Comparison of ENCODE assay signal across 27 mouse cellular contexts in genomic region chr2:126776416-126776815, GRCm38 (mm10). TPM values are rescaled to one million over a fixed set of nuclear protein-coding genes. Genes with fewer than 3 reads are reported as not detected.
DNase-seq lines count a peak whose midpoint lies in the region; ATAC-seq and TF ChIP-seq lines count a peak whose summit lies in the region.
"Had no signal": no experiment of that assay in that cellular context is flagged by ENCODE, and none has a peak within 500 bp of the region (broad histone marks: within the 10 kb centered on the region; RNA-seq: fewer than 3 reads in every experiment).

No protein-coding gene starts in this region.

- no peak for ATAC-seq in embryonic facial prominence, embryonic 14.5 days (ENCODE audit: low read depth)
- ATAC-seq: activated CD4-positive, CD25-positive, alpha-beta regulatory T cell, adult 4 months; CD4-positive, CD25-positive, alpha-beta regulatory T cell, adult 4 months; forebrain, embryonic 14.5 days; forebrain, embryonic 16.5 days; Patski had no signal

- H3K4me1 ChIP-seq in embryonic facial prominence, embryonic 14.5 days (ENCODE audit: control insufficient read depth, insufficient read depth, low read length): no peaks in the 10 kb centered on the region
- no peaks in the 10 kb centered on the region for H3K4me1 ChIP-seq in embryonic facial prominence, embryonic 10.5 days
- H3K4me1 ChIP-seq: embryonic facial prominence, embryonic 13.5 days; forebrain, embryonic 10.5 days; forebrain, embryonic 12.5 days had no signal

- no peaks in the 10 kb centered on the region for H3K27me3 ChIP-seq in embryonic facial prominence, embryonic 14.5 days (replicated peaks; ENCODE audit: control insufficient read depth, insufficient read depth, low read length)
- H3K27me3 ChIP-seq in embryonic facial prominence, embryonic 10.5 days (replicated peaks; ENCODE audit: low read depth, poor library complexity, severe bottlenecking): no peaks in the 10 kb centered on the region
- H3K27me3 ChIP-seq: CH12.LX; embryonic facial prominence, embryonic 13.5 days; forebrain, embryonic 12.5 days; Patski had no signal

- intact Hi-C loops in left cerebral cortex, postnatal 14 days (cut with DNase I): no loop called here

- H3K9ac ChIP-seq in embryonic facial prominence, embryonic 14.5 days (ENCODE audit: low read depth, low read length): no peak overlapping the region
- H3K9ac ChIP-seq: embryonic facial prominence, embryonic 13.5 days; forebrain, embryonic 12.5 days had no signal

- peak; percentile 8 for DNase-seq in embryonic facial prominence, embryonic 14.5 days (ENCODE audit: low spot score)
- no peak for DNase-seq in embryonic facial prominence, embryonic 10.5 days (ENCODE audit: low spot score)
- DNase-seq in layer of hippocampus, adult 2 months (ENCODE audit: low spot score in 2 of 2): no peak
- DNase-seq in layer of hippocampus, adult 9-10 months (ENCODE audit: low spot score): no peak
- peak; percentile 10 for DNase-seq in lung, postnatal 36 days
- no peak for DNase-seq in lung, postnatal 10 days
- no peak for DNase-seq in left cerebral cortex, postnatal 14 days (ENCODE audit: low spot score in 2 of 2)
- DNase-seq: adrenal gland, adult 8-10 months; adrenal gland, postnatal 25 days; B cell, adult 2 months; cerebellum, adult 11-12 months; cerebellum, adult 2 months; cerebellum, adult 9-10 months; cerebellum, postnatal 10 days; cerebellum, postnatal 25 days had no signal

- no peak overlapping the region for H3K27ac ChIP-seq in embryonic facial prominence, embryonic 14.5 days (replicated peaks; ENCODE audit: low read depth, low read length)
- no peak overlapping the region for H3K27ac ChIP-seq in embryonic facial prominence, embryonic 10.5 days (replicated peaks)
- peak overlapping the region; percentile 83 for H3K27ac ChIP-seq in layer of hippocampus, adult 2 months
- H3K27ac ChIP-seq: embryonic facial prominence, embryonic 13.5 days; forebrain, embryonic 10.5 days; forebrain, embryonic 12.5 days had no signal

- no peaks in the 10 kb centered on the region for H3K9me3 ChIP-seq in embryonic facial prominence, embryonic 14.5 days (ENCODE audit: control insufficient read depth, low read length)
- no peaks in the 10 kb centered on the region for H3K9me3 ChIP-seq in embryonic facial prominence, embryonic 10.5 days
- H3K9me3 ChIP-seq: embryonic facial prominence, embryonic 13.5 days; forebrain, embryonic 10.5 days; forebrain, embryonic 12.5 days; G1E had no signal

- H3K4me2 ChIP-seq in embryonic facial prominence, embryonic 14.5 days (ENCODE audit: low read depth, low read length): no peak overlapping the region
- H3K4me2 ChIP-seq: embryonic facial prominence, embryonic 13.5 days; forebrain, embryonic 12.5 days had no signal

- no peaks in the 10 kb centered on the region for H3K36me3 ChIP-seq in embryonic facial prominence, embryonic 14.5 days (ENCODE audit: control insufficient read depth, insufficient read depth, low read length)
- no peaks in the 10 kb centered on the region for H3K36me3 ChIP-seq in embryonic facial prominence, embryonic 10.5 days (replicated peaks)
- H3K36me3 ChIP-seq: embryonic facial prominence, embryonic 13.5 days; forebrain, embryonic 10.5 days; forebrain, embryonic 12.5 days; G1E had no signal

- 49% methylated on average over 1 of the region's 1 CpGs for WGBS in embryonic facial prominence, embryonic 14.5 days
- 63% methylated on average over 1 of the region's 1 CpGs for WGBS in embryonic facial prominence, embryonic 10.5 days

- TF ChIP-seq CTCF in layer of hippocampus, adult 2 months (conservative IDR thresholded peaks at IDR 0.05): no peak

- no peak overlapping the region for H3K4me3 ChIP-seq in embryonic facial prominence, embryonic 14.5 days (ENCODE audit: low read depth, low read length)
- H3K4me3 ChIP-seq in embryonic facial prominence, embryonic 10.5 days: no peak overlapping the region
- H3K4me3 ChIP-seq in layer of hippocampus, adult 2 months: no peak overlapping the region
- H3K4me3 ChIP-seq: embryonic facial prominence, embryonic 13.5 days; forebrain, embryonic 10.5 days; forebrain, embryonic 12.5 days had no signal

RNA-seq across cellular contexts. Expression of gene Usp50, which starts 6.9 kb away (rescaled TPM):
- 1.7 and 2.6 TPM in 2 replicates for polyA plus RNA-seq in embryonic facial prominence, embryonic 14.5 days (2014; fragmentation: Nextera tagmentation; extraction: Ambion mirVana)
- 2.8 and 3.2 TPM in 2 replicates for polyA plus RNA-seq in embryonic facial prominence, embryonic 10.5 days (2016; fragmentation: Nextera tagmentation; extraction: Ambion mirVana)
- 1 to 10 TPM; 3.0 to 3.3 TPM for total RNA-seq in layer of hippocampus, adult 2 months (2021)
- total RNA-seq in left cerebral cortex, postnatal 14 days (2021): under 1 TPM in 1 of 2 experiments, not detected in 1; 0.38 TPM
- total RNA-seq: adrenal gland, adult 18-20 months; adrenal gland, postnatal 25 days; adrenal gland, postnatal 4 days had no signal

Comparison
In these comparisons a context has a peak if more than half of its experiments do, and no peak if none do; other contexts are left out.
1. DNase-seq: peak in embryonic facial prominence, embryonic 14.5 days (single experiment) and lung, postnatal 36 days (single experiment); none in embryonic facial prominence, embryonic 10.5 days (single experiment), layer of hippocampus, adult 2 months (0 of 2), layer of hippocampus, adult 9-10 months (single experiment), lung, postnatal 10 days (single experiment) and left cerebral cortex, postnatal 14 days (0 of 2).